In the genomic region with DNA sequence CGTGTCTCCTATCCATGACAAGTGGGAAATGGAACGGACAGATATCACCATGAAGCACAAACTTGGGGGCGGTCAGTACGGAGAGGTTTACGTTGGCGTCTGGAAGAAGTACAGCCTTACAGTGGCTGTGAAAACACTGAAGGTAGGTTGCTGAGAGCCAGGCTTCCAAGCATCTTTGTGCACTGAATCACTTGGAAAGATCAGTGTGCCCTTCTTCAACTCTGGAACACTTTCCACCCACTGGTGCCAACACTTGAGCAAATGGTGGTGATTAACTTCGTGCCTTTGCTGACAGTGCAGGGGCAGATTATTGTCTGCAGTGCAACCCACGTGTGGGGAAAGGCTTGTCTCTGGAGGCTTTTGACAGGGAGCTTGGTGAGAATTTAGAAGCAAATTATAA, we compare ENCODE assay signal across 29 mouse cellular contexts. TPM values are rescaled to one million over a fixed set of nuclear protein-coding genes. Genes with fewer than 3 reads are reported as not detected.
DNase-seq lines count a peak whose midpoint lies in the region; TF ChIP-seq lines count a peak whose summit lies in the region.
"Had no signal": no experiment of that assay in that cellular context is flagged by ENCODE, and none has a peak within 500 bp of the region (broad histone marks: within the 10 kb centered on the region; RNA-seq: fewer than 3 reads in every experiment).

No protein-coding gene starts in this region.

- no peaks in the 10 kb centered on the region for H3K27me3 ChIP-seq in thymus, adult 2 months (ENCODE audit: control insufficient read depth, insufficient read depth, low read length)
- H3K27me3 ChIP-seq: embryonic facial prominence, embryonic 15.5 days; forebrain, embryonic 15.5 days; hindbrain, embryonic 13.5 days; limb, embryonic 13.5 days; lung, embryonic 15.5 days; midbrain, embryonic 15.5 days; neural tube, embryonic 15.5 days; Patski had no signal

- peaks cover 48% of the 10 kb centered on the region for H3K36me3 ChIP-seq in thymus, adult 2 months (ENCODE audit: control insufficient read depth, insufficient read depth, low read length)

- intact Hi-C loops in left cerebral cortex, postnatal 14 days (cut with DNase I), result loop anchor here (2.0 to 10.0 kb wide), 4 partner anchors 45 to 215 kb away; a partner anchor contains a TSS

- H3K4me1 ChIP-seq in cortical plate, adult 2 months (ENCODE audit: control insufficient read depth, insufficient read depth, low read length), result peaks cover 8% of the 10 kb centered on the region
- no peaks in the 10 kb centered on the region for H3K4me1 ChIP-seq in thymus, adult 2 months (replicated peaks; ENCODE audit: control insufficient read depth, insufficient read depth, low read length)
- H3K4me1 ChIP-seq: embryonic facial prominence, embryonic 10.5 days; embryonic facial prominence, embryonic 15.5 days; forebrain, embryonic 15.5 days; hindbrain, embryonic 13.5 days; limb, embryonic 13.5 days; lung, embryonic 15.5 days; midbrain, embryonic 10.5 days; midbrain, embryonic 15.5 days had no signal

- no peak for TF ChIP-seq POLR2A in cortical plate, adult 2 months (IDR thresholded peaks at IDR 0.05; ENCODE audit: extremely low read depth, insufficient read depth, low read length)
- TF ChIP-seq POLR2A in thymus, adult 2 months (IDR thresholded peaks at IDR 0.05; ENCODE audit: control insufficient read depth, extremely low read depth, insufficient read depth, low read length, poor library complexity), result no peak

- no peak for TF ChIP-seq CTCF in cortical plate, adult 2 months (IDR thresholded peaks at IDR 0.05; ENCODE audit: extremely low read depth, insufficient read depth, low read length)
- TF ChIP-seq CTCF in thymus, adult 2 months (IDR thresholded peaks at IDR 0.05; ENCODE audit: borderline replicate concordance, control insufficient read depth, extremely low read depth, insufficient read depth, low read length, poor library complexity), result no peak

- H3K27ac ChIP-seq in cortical plate, adult 2 months (ENCODE audit: insufficient read depth, low read length), result 0 out of 2 replicates have a peak overlapping the region, but pooled peaks have one; percentile 6
- H3K27ac ChIP-seq in thymus, adult 2 months (ENCODE audit: control insufficient read depth, insufficient read depth, low read length), result no peak overlapping the region
- H3K27ac ChIP-seq: embryonic facial prominence, embryonic 10.5 days; embryonic facial prominence, embryonic 15.5 days; forebrain, embryonic 15.5 days; hindbrain, embryonic 13.5 days; kidney, postnatal 0 days; limb, embryonic 13.5 days; lung, embryonic 15.5 days; midbrain, embryonic 10.5 days; midbrain, embryonic 15.5 days; neural tube, embryonic 15.5 days had no signal

- 97% methylated on average over 8 of the region's 8 CpGs for WGBS in thymus, adult 2 months

- DNase-seq in left cerebral cortex, adult 11 months (ENCODE audit: low spot score), result peak; percentile 42
- DNase-seq in left cerebral cortex, postnatal 14 days (ENCODE audit: low spot score in 2 of 2), result no peak
- peak; percentile 21 to 44 for DNase-seq in right cerebral cortex, postnatal 36 days (ENCODE audit: low spot score in 2 of 2)
- no peak for DNase-seq in right cerebral cortex, postnatal 25 days
- no peak for DNase-seq in gastrocnemius, postnatal 4 days (ENCODE audit: low spot score in 2 of 2)
- no peak for DNase-seq in thymus, adult 2 months
- DNase-seq: adrenal gland, postnatal 10 days; B cell, adult 2 months; cerebellum, adult 11 months; cerebellum, adult 9-11 months; gastrocnemius, postnatal 14 days; heart, adult 18-20 months; heart, postnatal 4 days; kidney, adult 8-10 months; spleen, adult 18-20 months; thymus, adult 18-20 months; thymus, postnatal 36 days had no signal

- H3K4me3 ChIP-seq in cortical plate, adult 2 months (ENCODE audit: insufficient read depth, low read length), result no peak overlapping the region
- no peak overlapping the region for H3K4me3 ChIP-seq in thymus, adult 2 months (ENCODE audit: control insufficient read depth, insufficient read depth, low read length)
- H3K4me3 ChIP-seq: embryonic facial prominence, embryonic 10.5 days; embryonic facial prominence, embryonic 15.5 days; forebrain, embryonic 15.5 days; hindbrain, embryonic 13.5 days; limb, embryonic 13.5 days; lung, embryonic 15.5 days; midbrain, embryonic 10.5 days; midbrain, embryonic 15.5 days; neural tube, embryonic 15.5 days had no signal

RNA-seq across cellular contexts. Expression of a gene that starts 44.2 kb away (rescaled TPM):
- 1 to 10 TPM; 4.2 to 6.8 TPM for total RNA-seq in left cerebral cortex, postnatal 14 days (2021)
- polyA plus RNA-seq in cortical plate, adult 2 months (2012; rRNA removed), result 7.4 and 9.1 TPM in 2 replicates
- total RNA-seq in gastrocnemius, postnatal 4 days (2021), result 1 to 10 TPM; 6.8 to 8.0 TPM
- 38.2 and 47.2 TPM in 2 replicates for polyA plus RNA-seq in thymus, adult 2 months (2012; rRNA removed)

Comparison
In these comparisons a context has a peak if more than half of its experiments do, and no peak if none do; other contexts are left out.
1. DNase-seq: peak in left cerebral cortex, adult 11 months (single experiment) and right cerebral cortex, postnatal 36 days (2 of 2); none in left cerebral cortex, postnatal 14 days (0 of 2), right cerebral cortex, postnatal 25 days (single experiment), gastrocnemius, postnatal 4 days (0 of 2) and thymus, adult 2 months (single experiment).